Mouse (Mus musculus) stomach, postnatal 0 days (tissue): ENCODE measurements around the gene Ryr2. TPM values are rescaled to one million over a fixed set of nuclear protein-coding genes. Genes with fewer than 3 reads are reported as not detected.
"Not testable (repeated sequence)": the region's sequence is repeated elsewhere in the genome, so short reads cannot be mapped to it uniquely, and the experiment has no call there.

Experiments
- ATAC-seq: fragments of 200-750 bp; cut with Nextera tagmentation; 2 replicates; pipeline ENCODE4 v1.8.0; 2017; ENCODE audit not compliant: low FRiP score, low TSS enrichment
- DNase-seq: peaks from one replicate; pipeline ENCODE4 v3.0.0-alpha.2; 2016; ENCODE audit warnings: low spot score
- H3K27ac ChIP-seq: fragments of 300-500 bp; sonication (generic); replicated peaks from 2 replicates; pipeline ENCODE4 v1.5.1; 2014; ENCODE audit warnings: mild to moderate bottlenecking, control low read depth
- H3K27me3 ChIP-seq: fragments of 300-500 bp; sonication (generic); 2 replicates; pipeline ENCODE4 v1.6.1; 2014; ENCODE audit warnings: low read length; ENCODE audit not compliant: control insufficient read depth, insufficient read depth
- H3K36me3 ChIP-seq: fragments of 300-500 bp; sonication (generic); 2 replicates; pipeline ENCODE4 v1.6.1; 2014; ENCODE audit warnings: low read length, mixed read lengths; ENCODE audit not compliant: control insufficient read depth, insufficient read depth
- H3K4me1 ChIP-seq: fragments of 300-500 bp; sonication (generic); replicated peaks from 2 replicates; pipeline ENCODE4 v1.6.1; 2014; ENCODE audit warnings: antibody characterized with exemption; ENCODE audit not compliant: control insufficient read depth, insufficient read depth
- H3K4me2 ChIP-seq: fragments of 300-500 bp; sonication (generic); replicated peaks from 2 replicates; pipeline ENCODE4 v1.6.1; 2014; ENCODE audit warnings: low read depth, mild to moderate bottlenecking, control low read depth, moderate library complexity
- H3K4me3 ChIP-seq: fragments of 300-500 bp; sonication (generic); 2 replicates; pipeline ENCODE4 v1.5.1; 2014; ENCODE audit warnings: low read depth, low read length, control low read depth
- H3K9ac ChIP-seq: fragments of 300-500 bp; sonication (generic); 2 replicates; pipeline ENCODE4 v1.6.1; 2014; ENCODE audit warnings: mild to moderate bottlenecking, low read length, control low read depth, mixed read lengths
- H3K9me3 ChIP-seq: fragments of 300-500 bp; sonication (generic); 2 replicates; pipeline ENCODE4 v1.6.1; 2016; ENCODE audit warnings: low read length; ENCODE audit not compliant: control insufficient read depth
- CTCF ChIP-seq: IDR thresholded peaks from 2 replicates; pipeline ENCODE4 v1.5.1; 2016; ENCODE audit warnings: antibody characterized with exemption, low read depth, mild to moderate bottlenecking, moderate library complexity
- EP300 ChIP-seq: optimal IDR thresholded peaks from 2 replicates; pipeline ENCODE3; 2016; ENCODE audit warnings: antibody characterized with exemption
- WGBS: fragments of 180-500 bp; shearing (Covaris S2); extraction: QIAGEN DNeasy Blood & Tissue Kit; methylation state at CpG from one replicate; pipeline ENCODE4 v1.1.7; 2014; 5-methylcytosine and 5-hydroxymethylcytosine counted together
- polyA plus RNA-seq: library from polyadenylated mRNA; unstranded; fragments of >200 nt; fragmentation: Nextera tagmentation; extraction: Ambion mirVana; gene quantifications from 2 replicates; pipeline ENCODE4 v1.2.1, GENCODE M21; 2015

Ryr2 gene
- polyA plus RNA-seq, 1 experiment from 2014 or later, result 0.61 TPM

DNA sequence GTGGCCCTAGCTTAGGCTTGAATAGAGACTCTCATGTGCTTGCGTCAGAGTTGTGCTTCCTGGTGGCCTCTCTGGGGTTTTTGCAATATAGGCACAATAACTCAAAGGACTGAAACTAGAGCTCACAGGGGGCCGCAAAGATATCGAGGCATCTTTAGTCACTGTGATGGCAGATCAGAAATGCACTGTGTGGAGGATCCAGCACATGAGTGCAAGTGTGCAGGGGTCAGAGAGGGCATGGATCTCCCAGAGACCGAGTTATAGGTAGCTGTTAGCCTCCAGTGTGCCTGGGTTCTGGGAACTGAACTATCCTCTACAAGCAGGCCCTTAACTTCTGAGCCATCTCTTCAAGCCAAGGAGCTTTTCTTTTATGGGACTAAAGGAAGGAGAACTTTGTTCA lies 269.6 kb downstream of the Ryr2 start:
- H3K9me3 ChIP-seq, result no peaks in the 10 kb centered on the region
- ATAC-seq (no peak), DNase-seq (no peak)
- 84% methylated on average over 4 of the region's 4 CpGs for WGBS
- H3K27me3 ChIP-seq, result no peaks in the 10 kb centered on the region
- no peak for TF ChIP-seq CTCF
- no peak for TF ChIP-seq EP300
- H3K9ac ChIP-seq, result no peak overlapping the region
- no peaks in the 10 kb centered on the region for H3K4me1 ChIP-seq
- H3K4me3 ChIP-seq, result no peak overlapping the region
- no peaks in the 10 kb centered on the region for H3K36me3 ChIP-seq
- H3K4me2 ChIP-seq, result no peak overlapping the region
- no peak overlapping the region for H3K27ac ChIP-seq

DNA sequence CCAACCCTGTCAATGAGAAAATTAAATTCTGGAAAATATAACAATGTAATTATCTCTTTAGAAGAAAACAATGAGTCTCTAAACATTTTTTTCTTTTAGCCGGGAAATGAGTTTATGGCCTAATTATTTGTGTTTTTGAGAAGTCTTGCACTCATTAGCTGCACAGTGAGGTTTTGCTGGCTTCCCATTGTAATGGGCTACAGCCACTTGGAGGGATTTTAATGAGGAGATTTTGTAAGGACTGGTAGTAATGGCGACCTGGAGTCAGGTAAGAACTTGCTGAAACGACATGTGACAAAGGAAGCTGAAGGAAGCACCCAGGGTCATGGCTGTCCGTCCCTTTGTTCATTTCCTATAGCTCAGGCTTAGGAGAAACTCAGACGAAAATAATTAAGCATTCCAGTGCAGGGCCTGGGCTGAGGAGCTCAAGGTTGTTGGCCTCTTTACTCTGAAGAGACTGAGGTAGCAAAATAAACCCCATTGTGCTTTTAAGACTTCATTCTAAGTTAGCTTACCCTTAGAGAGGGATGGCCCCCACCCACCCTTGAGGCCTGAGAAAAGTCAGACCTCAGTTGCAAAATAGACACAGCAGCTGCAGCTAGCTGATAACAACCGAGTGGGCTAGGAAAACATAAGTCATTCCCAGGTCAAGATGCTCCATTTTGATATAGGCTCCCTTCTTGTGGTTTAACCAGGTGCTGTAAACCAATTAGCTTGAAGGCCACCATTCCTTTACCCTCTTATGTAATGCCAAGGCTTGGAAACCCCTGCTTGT lies 270.3 kb downstream of the Ryr2 start:
- Histone ChIP-seq H3K27me3 (no peaks in the 10 kb centered on the region), H3K4me2 (no peak overlapping the region), H3K9me3 (no peaks in the 10 kb centered on the region), H3K36me3 (no peaks in the 10 kb centered on the region), H3K4me1 (no peaks in the 10 kb centered on the region), H3K27ac (no peak overlapping the region), H3K9ac (no peak overlapping the region), H3K4me3 (no peak overlapping the region)
- DNase-seq (no peak), ATAC-seq (no peak)
- TF ChIP-seq CTCF (no peak), EP300 (no peak)
- 50% methylated on average over 6 of the region's 6 CpGs for WGBS

DNA sequence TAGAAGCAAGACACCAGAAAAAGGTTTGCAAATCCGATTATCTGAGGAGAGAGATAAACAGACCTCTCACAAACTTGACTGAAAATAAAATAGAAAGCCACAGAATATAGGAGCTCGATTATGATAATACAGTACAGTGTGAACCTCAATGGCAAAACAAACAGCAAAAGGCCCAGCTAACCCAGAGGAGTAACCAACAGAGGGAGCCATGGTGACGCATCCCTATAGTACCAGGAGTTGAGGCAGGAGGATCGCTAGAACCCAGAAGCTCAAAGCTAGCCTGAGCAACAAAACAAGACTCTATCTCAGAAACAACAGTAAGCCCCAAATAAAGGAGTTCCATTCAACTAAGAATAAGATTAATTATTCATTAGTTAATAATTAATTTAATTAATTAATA lies 275.5 kb downstream of the Ryr2 start:
- Histone ChIP-seq H3K4me2 (no peak overlapping the region), H3K36me3 (no peaks in the 10 kb centered on the region), H3K9ac (no peak overlapping the region), H3K9me3 (no peaks in the 10 kb centered on the region), H3K27me3 (no peaks in the 10 kb centered on the region), H3K4me3 (no peak overlapping the region), H3K4me1 (no peaks in the 10 kb centered on the region), H3K27ac (no peak overlapping the region)
- DNase-seq (no peak), ATAC-seq (no peak)
- TF ChIP-seq EP300 (no peak), CTCF (peak; percentile 13; the same call in 1 of the 2 replicates)
- 86% methylated on average over 4 of the region's 4 CpGs for WGBS

DNA sequence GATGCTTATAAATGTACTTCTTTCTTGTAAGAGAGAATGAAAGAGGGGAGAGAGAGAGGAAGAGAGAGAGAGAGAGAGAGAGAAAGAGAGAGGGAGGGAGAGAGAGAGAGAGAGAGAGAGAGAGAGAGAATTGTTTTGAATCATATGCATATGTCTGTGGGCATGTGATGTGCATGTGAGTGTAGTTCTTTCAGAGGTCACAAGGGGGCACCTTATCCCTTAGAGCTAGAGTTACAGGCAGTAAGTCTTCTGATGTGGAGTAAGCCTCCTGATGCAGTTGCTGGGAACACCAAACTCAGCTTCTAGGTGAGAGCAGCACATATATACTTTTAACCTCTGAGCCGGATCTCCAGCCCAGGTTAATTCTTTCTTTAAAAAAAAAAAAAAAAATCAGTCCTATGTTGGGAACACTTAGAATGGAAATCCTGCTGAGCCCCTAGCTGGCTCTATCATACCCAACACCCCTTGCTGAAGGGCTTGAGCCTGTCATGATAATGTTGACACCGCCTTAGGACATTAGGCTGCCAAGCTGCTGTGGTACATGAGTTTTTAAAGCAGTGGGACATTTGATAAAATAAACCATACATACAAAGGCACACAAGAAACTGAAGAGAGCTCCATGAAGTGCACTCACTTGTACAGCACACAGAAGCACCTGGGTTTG lies 281.1 kb downstream of the Ryr2 start:
- no peak overlapping the region for H3K27ac ChIP-seq
- H3K9ac ChIP-seq, result no peak overlapping the region
- no peak overlapping the region for H3K4me3 ChIP-seq
- peak; percentile 39; the same call in 1 of the 2 replicates for TF ChIP-seq CTCF
- no peak for TF ChIP-seq EP300
- H3K4me1 ChIP-seq, result no peaks in the 10 kb centered on the region
- H3K36me3 ChIP-seq, result no peaks in the 10 kb centered on the region
- no peak overlapping the region for H3K4me2 ChIP-seq
- DNase-seq, result no peak
- H3K27me3 ChIP-seq, result no peaks in the 10 kb centered on the region
- H3K9me3 ChIP-seq, result no peaks in the 10 kb centered on the region
- no peak for ATAC-seq
- 91% methylated on average over 2 of the region's 2 CpGs for WGBS

DNA sequence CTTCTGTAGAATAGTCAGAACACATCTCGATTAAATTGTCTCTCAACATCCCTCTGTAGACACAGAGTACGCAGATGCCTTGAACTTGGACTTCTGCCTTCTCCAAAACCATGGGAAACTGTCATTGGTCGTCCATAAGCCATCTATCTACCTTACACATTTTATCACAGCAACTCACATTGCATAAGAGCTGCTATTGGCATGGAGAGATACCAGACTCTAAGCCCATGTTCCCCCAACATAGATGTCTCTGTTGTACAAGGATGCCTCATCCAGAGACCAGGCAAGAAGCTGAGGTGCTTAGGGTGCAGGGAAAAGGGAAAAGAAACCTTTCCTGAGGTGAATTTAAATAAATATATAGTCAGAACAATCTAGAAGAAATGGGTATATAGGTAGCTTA lies 288.0 kb downstream of the Ryr2 start:
- no peak overlapping the region for H3K27ac ChIP-seq

DNA sequence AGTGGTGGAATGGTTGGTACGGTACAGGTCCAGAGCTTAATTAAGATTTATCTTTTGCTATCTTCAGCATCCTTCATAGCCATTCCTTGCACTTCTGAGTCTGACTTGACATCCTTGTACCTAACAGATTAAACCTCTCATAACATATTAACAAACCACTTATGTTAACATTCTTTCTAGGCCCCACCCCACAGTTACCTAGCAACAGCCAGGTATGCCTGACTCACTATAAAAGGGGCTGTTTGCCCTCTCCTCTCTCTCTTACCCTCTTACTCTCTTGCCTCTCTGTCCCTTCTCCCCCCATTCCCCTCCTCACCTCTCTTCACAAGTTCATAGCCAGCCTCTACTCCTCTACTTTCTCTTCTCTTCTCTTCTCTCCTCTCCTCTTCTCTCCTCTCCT lies 297.4 kb downstream of the Ryr2 start:
- not testable (repeated sequence) for H3K4me1 ChIP-seq, H3K9ac ChIP-seq, ATAC-seq, H3K4me2 ChIP-seq, DNase-seq, H3K27ac ChIP-seq, H3K4me3 ChIP-seq, H3K9me3 ChIP-seq, H3K27me3 ChIP-seq, H3K36me3 ChIP-seq
- WGBS, result 52% methylated on average over 1 of the region's 1 CpGs

More for the DNA sequence above, 288.0 kb downstream of the Ryr2 start:
- Histone ChIP-seq H3K4me1 (no peaks in the 10 kb centered on the region), H3K4me3 (no peak overlapping the region), H3K27me3 (no peaks in the 10 kb centered on the region), H3K4me2 (no peak overlapping the region), H3K36me3 (no peaks in the 10 kb centered on the region), H3K9me3 (no peaks in the 10 kb centered on the region), H3K9ac (no peak overlapping the region)
- 69% methylated on average over 3 of the region's 3 CpGs for WGBS
- ATAC-seq (no peak), DNase-seq (no peak)
- TF ChIP-seq EP300, result no peak
- no peak for TF ChIP-seq CTCF
